ENCODE assay signal across 15 mouse cellular contexts in the genomic region with DNA sequence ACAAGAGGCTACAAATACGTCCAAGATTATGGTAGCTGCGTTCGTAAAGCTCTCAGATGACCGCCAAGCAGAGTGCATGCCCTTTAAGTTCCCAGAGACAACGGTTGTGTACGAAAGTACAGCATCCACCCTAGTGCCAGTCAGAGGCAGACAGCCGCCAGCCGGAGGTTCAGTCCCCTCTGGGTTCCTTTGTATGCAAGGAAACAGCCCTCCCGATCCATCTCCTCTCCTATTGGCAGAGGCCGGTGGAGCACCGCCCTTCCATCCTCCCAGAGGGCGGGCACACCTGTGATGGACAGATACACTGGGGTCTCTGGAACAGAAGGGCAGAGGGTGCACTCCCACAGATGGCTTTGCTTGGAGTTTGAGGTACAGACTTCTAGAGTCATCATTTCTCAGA. TPM values are rescaled to one million over a fixed set of nuclear protein-coding genes. Genes with fewer than 3 reads are reported as not detected.
DNase-seq lines count a peak whose midpoint lies in the region; ATAC-seq and TF ChIP-seq lines count a peak whose summit lies in the region.
"Had no signal": no experiment of that assay in that cellular context is flagged by ENCODE, and none has a peak within 500 bp of the region (broad histone marks: within the 10 kb centered on the region; RNA-seq: fewer than 3 reads in every experiment).

No protein-coding gene starts in this region.

- 62% methylated on average over 12 of the region's 12 CpGs for WGBS in neural tube, embryonic 15.5 days
- 57% methylated on average over 12 of the region's 12 CpGs for WGBS in embryonic facial prominence, embryonic 15.5 days
- 52% methylated on average over 12 of the region's 12 CpGs for WGBS in hindbrain, postnatal 0 days

- no peak for ATAC-seq in neural tube, embryonic 15.5 days (ENCODE audit: low FRiP score)
- peak; percentile 25; the same call in 1 of the 2 replicates for ATAC-seq in embryonic facial prominence, embryonic 15.5 days (ENCODE audit: insufficient number of reproducible peaks, low FRiP score, low TSS enrichment, low read depth)
- ATAC-seq in hindbrain, postnatal 0 days, result peak; percentile 41; the same call in 1 of the 2 replicates
- ATAC-seq: liver, postnatal 0 days had no signal

- peak; percentile 31 for DNase-seq in neural tube, embryonic 10.5 days (ENCODE audit: extremely low spot score, low spot score)
- no peak for DNase-seq in hindbrain, postnatal 0 days (ENCODE audit: low spot score)
- peak; percentile 52 for DNase-seq in retina, postnatal 1 day
- no peak for DNase-seq in left cerebral cortex, adult 9 months (ENCODE audit: low spot score in 2 of 2)
- no peak for DNase-seq in heart, adult 8-10 months (ENCODE audit: low spot score)
- DNase-seq in layer of hippocampus, adult 11-12 months (ENCODE audit: low spot score), result no peak
- DNase-seq: cerebellum, postnatal 36 days; gastrocnemius, postnatal 25 days; heart, postnatal 14 days; kidney, adult 11 months; liver, postnatal 0 days had no signal

- H3K27ac ChIP-seq in neural tube, embryonic 15.5 days (replicated peaks), result no peak overlapping the region
- H3K27ac ChIP-seq in embryonic facial prominence, embryonic 15.5 days (replicated peaks), result no peak overlapping the region
- no peak overlapping the region for H3K27ac ChIP-seq in hindbrain, postnatal 0 days
- H3K27ac ChIP-seq: limb, embryonic 12.5 days; stomach, embryonic 15.5 days had no signal

- H3K4me3 ChIP-seq in neural tube, embryonic 15.5 days (replicated peaks), result no peak overlapping the region
- no peak overlapping the region for H3K4me3 ChIP-seq in embryonic facial prominence, embryonic 15.5 days (replicated peaks)
- H3K4me3 ChIP-seq in hindbrain, postnatal 0 days (ENCODE audit: low read length), result no peak overlapping the region
- H3K4me3 ChIP-seq: limb, embryonic 12.5 days; stomach, embryonic 15.5 days had no signal

- no peak overlapping the region for H3K4me2 ChIP-seq in neural tube, embryonic 15.5 days
- no peak overlapping the region for H3K4me2 ChIP-seq in embryonic facial prominence, embryonic 15.5 days (replicated peaks)
- H3K4me2 ChIP-seq in hindbrain, postnatal 0 days (ENCODE audit: low read depth, low read length), result no peak overlapping the region
- H3K4me2 ChIP-seq: limb, embryonic 12.5 days; stomach, embryonic 15.5 days had no signal

- H3K27me3 ChIP-seq in neural tube, embryonic 15.5 days (replicated peaks), result peaks cover 22% of the 10 kb centered on the region
- H3K27me3 ChIP-seq in embryonic facial prominence, embryonic 15.5 days, result peaks cover 22% of the 10 kb centered on the region
- H3K27me3 ChIP-seq in hindbrain, postnatal 0 days (ENCODE audit: insufficient read depth, low read length), result no peaks in the 10 kb centered on the region

- no peak for TF ChIP-seq CTCF in hindbrain, postnatal 0 days (IDR thresholded peaks at IDR 0.05; ENCODE audit: low read depth)

- no peaks in the 10 kb centered on the region for H3K9me3 ChIP-seq in neural tube, embryonic 15.5 days (replicated peaks)
- no peaks in the 10 kb centered on the region for H3K9me3 ChIP-seq in embryonic facial prominence, embryonic 15.5 days (replicated peaks)
- H3K9me3 ChIP-seq in hindbrain, postnatal 0 days (ENCODE audit: low read length), result no peaks in the 10 kb centered on the region
- H3K9me3 ChIP-seq: stomach, embryonic 15.5 days had no signal

- H3K9ac ChIP-seq in neural tube, embryonic 15.5 days (replicated peaks), result no peak overlapping the region
- no peak overlapping the region for H3K9ac ChIP-seq in embryonic facial prominence, embryonic 15.5 days
- no peak overlapping the region for H3K9ac ChIP-seq in hindbrain, postnatal 0 days (replicated peaks; ENCODE audit: low read length)
- H3K9ac ChIP-seq: limb, embryonic 12.5 days; liver, postnatal 0 days; stomach, embryonic 15.5 days had no signal

- no peaks in the 10 kb centered on the region for H3K36me3 ChIP-seq in neural tube, embryonic 15.5 days
- no peaks in the 10 kb centered on the region for H3K36me3 ChIP-seq in embryonic facial prominence, embryonic 15.5 days
- H3K36me3 ChIP-seq in hindbrain, postnatal 0 days (ENCODE audit: insufficient read depth, low read length), result no peaks in the 10 kb centered on the region
- H3K36me3 ChIP-seq: limb, embryonic 12.5 days; stomach, embryonic 15.5 days had no signal

- H3K4me1 ChIP-seq in neural tube, embryonic 15.5 days, result peaks cover 22% of the 10 kb centered on the region
- peaks cover 10% of the 10 kb centered on the region; the same call in 1 of the 2 replicates for H3K4me1 ChIP-seq in embryonic facial prominence, embryonic 15.5 days
- peaks cover 7% of the 10 kb centered on the region; the same call in 1 of the 2 replicates for H3K4me1 ChIP-seq in hindbrain, postnatal 0 days (ENCODE audit: insufficient read depth, low read length)

RNA-seq across cellular contexts. Expression of gene Rpl38, which starts 26.1 kb away (rescaled TPM):
- polyA plus RNA-seq in neural tube, embryonic 15.5 days (2015; fragmentation: Nextera tagmentation; extraction: Ambion mirVana), result 804 and 844 TPM in 2 replicates
- 993 and 1,020 TPM in 2 replicates for polyA plus RNA-seq in embryonic facial prominence, embryonic 15.5 days (2015; fragmentation: Nextera tagmentation; extraction: Ambion mirVana)
- 577 and 578 TPM in 2 replicates for total RNA-seq in hindbrain, postnatal 0 days (2014; rRNA removed)
- polyA plus RNA-seq in hindbrain, postnatal 0 days (2015; fragmentation: Nextera tagmentation; extraction: Ambion mirVana), result 954 and 958 TPM in 2 replicates
- total RNA-seq in heart, adult 8-10 months (2022), result 100 to 1,000 TPM; 505 to 715 (median 618) TPM

RNA-seq across cellular contexts. Expression of gene Ttyh2, which starts 33.0 kb away (rescaled TPM):
- polyA plus RNA-seq in neural tube, embryonic 15.5 days (2015; fragmentation: Nextera tagmentation; extraction: Ambion mirVana), result 30.0 and 31.0 TPM in 2 replicates
- polyA plus RNA-seq in embryonic facial prominence, embryonic 15.5 days (2015; fragmentation: Nextera tagmentation; extraction: Ambion mirVana), result 31.5 and 36.4 TPM in 2 replicates
- 75.8 and 80.4 TPM in 2 replicates for total RNA-seq in hindbrain, postnatal 0 days (2014; rRNA removed)
- 38.6 and 40.3 TPM in 2 replicates for polyA plus RNA-seq in hindbrain, postnatal 0 days (2015; fragmentation: Nextera tagmentation; extraction: Ambion mirVana)
- total RNA-seq in heart, adult 8-10 months (2022), result 1 to 10 TPM; 3.0 to 4.6 (median 3.4) TPM

Comparison
In these comparisons a context has a peak if more than half of its experiments do, and no peak if none do; other contexts are left out.
1. DNase-seq: peak in neural tube, embryonic 10.5 days (single experiment) and retina, postnatal 1 day (single experiment); none in hindbrain, postnatal 0 days (single experiment), left cerebral cortex, adult 9 months (0 of 2), heart, adult 8-10 months (single experiment) and layer of hippocampus, adult 11-12 months (single experiment).